Mouse (Mus musculus): ENCODE results near the gene Btbd35f24.
"Not testable (repeated sequence)": the region's sequence is repeated elsewhere in the genome, so short reads cannot be mapped to it uniquely, and the experiment has no call there.

Btbd35f24 gene

GRCm38 (mm10) chrX:3195727-3196126 is at the start of gene Btbd35f24:
Btbd35f24 (minus strand) TSS chrX:3195827.
- DNase-seq (ENCODE audit: extremely low spot score, low spot score), result not testable (repeated sequence)
